Mouse (Mus musculus): ENCODE measurements around the gene Serpinf2. TPM values are rescaled to one million over a fixed set of nuclear protein-coding genes. Genes with fewer than 3 reads are reported as not detected.
"Not testable (repeated sequence)": the region's sequence is repeated elsewhere in the genome, so short reads cannot be mapped to it uniquely, and the experiment has no call there.

Serpinf2 gene
- polyA plus RNA-seq, 1 experiment from 2014 or later = 5.4 TPM

DNA sequence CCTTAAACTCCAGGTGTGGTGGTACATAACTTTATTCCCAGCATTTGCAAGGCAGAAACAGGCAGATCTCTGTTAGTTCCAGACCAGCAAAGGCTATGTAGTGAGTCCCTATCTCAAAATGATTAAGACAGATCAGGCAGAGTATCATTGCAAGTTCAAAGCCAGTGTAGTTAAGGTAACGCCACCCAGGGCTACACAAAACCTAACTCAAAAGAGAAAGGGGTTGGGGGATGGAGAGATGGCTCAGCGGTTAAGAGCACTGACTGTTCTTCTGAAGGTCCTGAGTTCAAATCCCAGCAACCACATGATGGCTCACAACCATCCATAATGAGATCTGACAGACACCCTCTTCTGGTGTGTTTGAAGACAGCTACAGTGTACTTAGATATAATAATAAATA, 16.6 kb upstream of the Serpinf2 start:
- H3K4me1 ChIP-seq (ENCODE audit: control insufficient read depth, insufficient read depth, low read length) = peaks cover 28% of the 10 kb centered on the region
- not testable (repeated sequence) for H3K4me2 ChIP-seq; H3K4me3 ChIP-seq (ENCODE audit: low read depth, low read length); H3K36me3 ChIP-seq (ENCODE audit: control insufficient read depth, insufficient read depth, low read length); H3K27ac ChIP-seq (ENCODE audit: low read depth, low read length); H3K9ac ChIP-seq (ENCODE audit: low read depth, low read length); H3K9me3 ChIP-seq (replicated peaks; ENCODE audit: control insufficient read depth, low read length); H3K27me3 ChIP-seq (ENCODE audit: control insufficient read depth, insufficient read depth, low read length); ATAC-seq (replicated peaks; ENCODE audit: insufficient number of reproducible peaks, low FRiP score, low TSS enrichment)
- 94% methylated on average over 2 of the region's 2 CpGs for WGBS (ENCODE audit: insufficient replicate concordance)

DNA sequence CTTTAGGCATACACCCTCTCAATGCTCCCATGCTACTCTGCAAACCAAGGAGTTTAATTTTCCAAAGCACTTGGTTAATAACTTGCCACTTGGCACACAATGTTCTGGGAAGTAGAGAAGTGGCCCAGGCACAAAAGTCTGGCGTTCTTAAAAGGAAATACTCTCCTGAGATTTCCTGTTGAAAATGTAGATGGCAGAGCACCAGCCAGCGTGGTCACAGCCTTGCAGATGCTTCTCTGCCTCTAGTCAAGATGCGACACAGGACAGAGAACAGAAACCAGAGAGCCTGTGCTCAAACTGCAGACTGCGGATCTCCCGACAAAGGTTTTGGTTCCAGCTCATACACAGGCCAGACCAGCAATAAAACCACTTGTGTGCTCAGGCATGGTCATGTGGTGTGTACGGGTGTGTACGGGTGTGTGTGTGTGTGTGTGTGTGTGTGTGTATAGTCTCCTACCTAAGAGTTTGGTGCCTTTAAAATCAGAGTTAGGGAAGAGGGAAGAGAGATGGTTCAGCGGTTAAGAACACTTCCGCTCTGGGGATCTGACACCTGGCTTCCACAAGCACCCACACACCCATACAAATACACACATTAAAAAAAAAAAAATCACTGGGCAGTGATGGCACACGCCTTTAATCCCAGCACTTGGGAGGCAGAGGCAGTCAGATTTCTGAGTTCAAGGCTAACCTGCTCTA, 15.8 kb upstream of the Serpinf2 start:
- H3K27ac ChIP-seq (ENCODE audit: low read depth, low read length) = peak overlapping the region; percentile 50; the same call in 1 of the 2 replicates
- H3K4me2 ChIP-seq = peak overlapping the region; percentile 100
- peak overlapping the region; percentile 78 for H3K9ac ChIP-seq (ENCODE audit: low read depth, low read length)
- peaks cover 32% of the 10 kb centered on the region for H3K4me1 ChIP-seq (ENCODE audit: control insufficient read depth, insufficient read depth, low read length)
- 72% methylated on average over 10 of the region's 10 CpGs for WGBS (ENCODE audit: insufficient replicate concordance)
- H3K27me3 ChIP-seq (ENCODE audit: control insufficient read depth, insufficient read depth, low read length) = no peaks in the 10 kb centered on the region
- no peak for ATAC-seq (replicated peaks; ENCODE audit: insufficient number of reproducible peaks, low FRiP score, low TSS enrichment)
- H3K4me3 ChIP-seq (ENCODE audit: low read depth, low read length) = peak overlapping the region; percentile 72
- H3K36me3 ChIP-seq (ENCODE audit: control insufficient read depth, insufficient read depth, low read length) = no peaks in the 10 kb centered on the region
- H3K9me3 ChIP-seq (replicated peaks; ENCODE audit: control insufficient read depth, low read length) = no peaks in the 10 kb centered on the region

DNA sequence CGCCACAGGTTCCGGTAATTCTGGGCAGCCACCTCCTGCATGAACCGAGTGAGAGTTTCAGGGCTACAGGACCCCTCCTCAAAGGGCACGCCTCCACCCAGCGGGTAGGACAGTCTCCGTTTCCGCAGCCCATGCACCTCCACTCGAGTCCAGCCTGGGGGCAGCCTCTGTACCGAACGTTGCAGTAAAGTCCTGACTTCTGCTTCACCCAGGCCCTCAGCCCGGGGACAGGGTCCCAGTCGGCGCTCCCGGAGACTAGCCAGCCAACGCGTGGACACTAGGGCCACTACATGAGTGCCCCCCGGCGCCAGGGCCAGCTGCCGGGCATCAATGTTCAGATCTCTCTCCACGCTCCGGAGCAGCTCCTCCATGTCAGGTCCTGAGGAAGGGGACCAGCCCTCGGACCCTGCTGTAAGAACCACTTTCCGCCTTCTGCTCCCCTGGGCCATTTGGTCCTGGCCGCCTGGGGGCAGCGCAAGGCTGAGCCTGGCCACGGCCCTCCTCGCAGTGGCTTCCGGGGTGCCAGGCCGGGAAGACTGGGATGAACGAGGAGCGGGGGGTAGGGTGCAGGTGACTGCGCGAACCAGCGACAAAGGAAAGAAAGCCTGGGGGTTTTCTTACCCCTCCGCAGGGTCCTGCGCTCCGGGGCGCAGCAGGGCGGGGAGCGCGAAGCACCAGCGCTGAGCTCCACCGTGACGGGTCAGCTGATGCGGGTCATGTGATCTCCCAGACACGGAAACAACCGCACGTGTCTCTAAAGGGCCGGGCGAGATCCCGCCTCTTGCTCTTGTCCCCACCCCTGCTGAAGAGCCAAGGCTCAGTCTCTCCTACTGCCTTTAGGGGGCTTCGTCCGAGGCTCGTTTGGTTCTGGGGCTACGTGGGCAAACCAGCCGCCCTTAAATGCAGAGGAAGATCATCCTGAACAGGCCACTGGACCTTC, 14.9 kb upstream of the Serpinf2 start, which contains the start of gene Wdr81:
TSS of gene Wdr81 (minus strand) at position 727 of the 940 bp plus-strand sequence.
- Histone ChIP-seq H3K36me3 (ENCODE audit: control insufficient read depth, insufficient read depth, low read length) (no peaks in the 10 kb centered on the region), H3K9me3 (replicated peaks; ENCODE audit: control insufficient read depth, low read length) (no peaks in the 10 kb centered on the region), H3K27ac (ENCODE audit: low read depth, low read length) (peak within 1 kb of the TSS; percentile 50; the same call in 1 of the 2 replicates), H3K4me1 (ENCODE audit: control insufficient read depth, insufficient read depth, low read length) (peaks cover 27% of the 10 kb centered on the region), H3K9ac (ENCODE audit: low read depth, low read length) (peak within 1 kb of the TSS; percentile 78), H3K4me3 (ENCODE audit: low read depth, low read length) (peak within 1 kb of the TSS; percentile 72), H3K27me3 (ENCODE audit: control insufficient read depth, insufficient read depth, low read length) (no peaks in the 10 kb centered on the region), H3K4me2 (peak within 1 kb of the TSS; percentile 100)
- ATAC-seq (replicated peaks; ENCODE audit: insufficient number of reproducible peaks, low FRiP score, low TSS enrichment) = peak; percentile 88
- WGBS (ENCODE audit: insufficient replicate concordance) = 1% methylated on average over 55 of the region's 56 CpGs

DNA sequence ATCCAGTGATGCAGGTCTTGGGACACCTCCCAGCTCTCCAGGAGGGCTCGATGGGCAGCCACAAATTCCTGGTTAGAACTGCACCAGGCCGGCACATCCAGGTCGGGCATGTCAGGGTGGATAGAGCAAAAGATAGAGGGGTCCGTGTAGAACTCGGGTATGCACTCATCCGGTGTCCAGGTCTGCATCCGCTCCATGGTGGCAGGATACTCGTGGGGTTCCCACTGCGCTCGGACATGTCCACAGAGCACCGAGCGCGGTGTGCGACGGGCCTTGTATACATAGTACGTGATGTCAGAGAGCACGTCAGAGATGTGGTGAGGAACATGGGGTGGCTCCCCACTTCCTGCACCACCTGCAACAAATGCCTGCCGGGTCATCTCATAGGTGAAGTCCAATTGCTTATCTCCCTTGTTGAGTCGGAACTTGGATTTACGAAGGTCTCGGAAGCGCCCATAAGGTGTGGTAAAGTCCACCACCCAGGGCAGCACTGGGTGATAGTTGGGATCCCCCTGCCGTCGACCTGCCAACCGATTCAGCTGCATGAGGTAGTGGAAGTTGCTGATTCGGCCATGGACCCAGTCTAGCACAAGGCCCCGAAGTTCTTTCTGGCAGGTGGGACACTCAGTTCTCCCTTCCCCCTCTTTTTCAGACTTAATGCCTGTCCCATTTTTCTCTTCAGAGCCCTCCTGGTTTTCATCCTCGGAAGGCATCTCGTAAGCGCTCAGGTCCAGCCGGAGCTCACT, 13.6 kb upstream of the Serpinf2 start:
- H3K4me3 ChIP-seq (ENCODE audit: low read depth, low read length) = no peak overlapping the region; the same call in 1 of the 2 replicates
- H3K9me3 ChIP-seq (replicated peaks; ENCODE audit: control insufficient read depth, low read length) = no peaks in the 10 kb centered on the region
- H3K4me1 ChIP-seq (ENCODE audit: control insufficient read depth, insufficient read depth, low read length) = peaks cover 25% of the 10 kb centered on the region
- 90% methylated on average over 31 of the region's 31 CpGs for WGBS (ENCODE audit: insufficient replicate concordance)
- H3K4me2 ChIP-seq = peak overlapping the region; percentile 100
- H3K27me3 ChIP-seq (ENCODE audit: control insufficient read depth, insufficient read depth, low read length) = no peaks in the 10 kb centered on the region
- no peak for ATAC-seq (replicated peaks; ENCODE audit: insufficient number of reproducible peaks, low FRiP score, low TSS enrichment)
- no peak overlapping the region for H3K9ac ChIP-seq (ENCODE audit: low read depth, low read length)
- H3K27ac ChIP-seq (ENCODE audit: low read depth, low read length) = no peak overlapping the region
- peaks cover 9% of the 10 kb centered on the region for H3K36me3 ChIP-seq (ENCODE audit: control insufficient read depth, insufficient read depth, low read length)

DNA sequence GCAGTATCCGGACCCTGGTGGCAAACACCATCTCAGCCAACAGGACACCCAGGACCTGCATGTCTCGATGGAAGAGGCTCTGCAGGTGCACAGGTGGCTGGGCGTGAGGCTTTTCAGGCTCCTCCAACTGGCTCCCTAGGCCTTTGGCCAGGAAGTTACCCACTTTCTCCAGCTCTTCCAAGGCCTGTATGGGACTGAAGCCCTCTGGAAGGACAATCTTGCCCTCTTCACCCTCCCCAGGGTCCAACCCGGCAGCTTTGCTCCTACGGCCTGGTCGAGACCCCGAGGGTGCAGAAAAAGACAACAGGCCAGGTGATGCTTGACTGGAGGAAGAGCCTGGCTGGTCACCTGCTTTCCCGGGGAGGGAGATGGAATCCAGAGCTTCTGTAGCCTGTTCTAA, 12.7 kb upstream of the Serpinf2 start:
- H3K9me3 ChIP-seq (replicated peaks; ENCODE audit: control insufficient read depth, low read length) = no peaks in the 10 kb centered on the region
- H3K4me1 ChIP-seq (ENCODE audit: control insufficient read depth, insufficient read depth, low read length) = peaks cover 25% of the 10 kb centered on the region
- H3K27me3 ChIP-seq (ENCODE audit: control insufficient read depth, insufficient read depth, low read length) = no peaks in the 10 kb centered on the region
- no peak overlapping the region for H3K9ac ChIP-seq (ENCODE audit: low read depth, low read length)
- H3K4me2 ChIP-seq = no peak overlapping the region
- H3K4me3 ChIP-seq (ENCODE audit: low read depth, low read length) = no peak overlapping the region
- ATAC-seq (replicated peaks; ENCODE audit: insufficient number of reproducible peaks, low FRiP score, low TSS enrichment) = no peak
- peaks cover 14% of the 10 kb centered on the region for H3K36me3 ChIP-seq (ENCODE audit: control insufficient read depth, insufficient read depth, low read length)
- H3K27ac ChIP-seq (ENCODE audit: low read depth, low read length) = no peak overlapping the region
- WGBS (ENCODE audit: insufficient replicate concordance) = 84% methylated on average over 8 of the region's 8 CpGs

DNA sequence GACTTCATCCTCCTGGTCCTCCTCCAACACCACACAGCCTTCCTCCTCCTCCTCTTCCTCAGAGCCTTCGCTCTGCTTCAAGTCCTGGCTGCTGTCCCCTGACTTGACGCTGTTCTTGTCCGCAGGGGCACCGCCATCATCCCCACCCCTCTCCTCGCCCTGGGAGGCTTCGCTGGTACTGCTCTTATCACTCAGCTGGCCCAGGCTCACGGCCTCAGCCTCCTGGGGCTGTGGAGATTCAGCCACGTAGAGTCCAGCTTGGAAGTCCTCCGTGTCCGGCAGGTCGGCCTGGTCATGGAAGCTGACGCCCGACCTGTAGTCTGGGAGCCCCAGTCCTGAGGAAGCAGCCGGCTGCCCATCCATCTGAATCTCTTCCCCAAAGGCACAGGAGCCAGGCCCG, 11.5 kb upstream of the Serpinf2 start:
- no peak for ATAC-seq (replicated peaks; ENCODE audit: insufficient number of reproducible peaks, low FRiP score, low TSS enrichment)
- Histone ChIP-seq H3K4me1 (ENCODE audit: control insufficient read depth, insufficient read depth, low read length) (peaks cover 25% of the 10 kb centered on the region), H3K9ac (ENCODE audit: low read depth, low read length) (peak overlapping the region; percentile 10; the same call in 1 of the 2 replicates), H3K27ac (ENCODE audit: low read depth, low read length) (0 out of 2 replicates have a peak overlapping the region, but pooled peaks have one; percentile 16), H3K4me2 (peak overlapping the region; percentile 14), H3K36me3 (ENCODE audit: control insufficient read depth, insufficient read depth, low read length) (peaks cover 14% of the 10 kb centered on the region), H3K27me3 (ENCODE audit: control insufficient read depth, insufficient read depth, low read length) (no peaks in the 10 kb centered on the region), H3K4me3 (ENCODE audit: low read depth, low read length) (peak overlapping the region; percentile 18; the same call in 1 of the 2 replicates), H3K9me3 (replicated peaks; ENCODE audit: control insufficient read depth, low read length) (no peaks in the 10 kb centered on the region)
- WGBS (ENCODE audit: insufficient replicate concordance) = 75% methylated on average over 15 of the region's 15 CpGs

DNA sequence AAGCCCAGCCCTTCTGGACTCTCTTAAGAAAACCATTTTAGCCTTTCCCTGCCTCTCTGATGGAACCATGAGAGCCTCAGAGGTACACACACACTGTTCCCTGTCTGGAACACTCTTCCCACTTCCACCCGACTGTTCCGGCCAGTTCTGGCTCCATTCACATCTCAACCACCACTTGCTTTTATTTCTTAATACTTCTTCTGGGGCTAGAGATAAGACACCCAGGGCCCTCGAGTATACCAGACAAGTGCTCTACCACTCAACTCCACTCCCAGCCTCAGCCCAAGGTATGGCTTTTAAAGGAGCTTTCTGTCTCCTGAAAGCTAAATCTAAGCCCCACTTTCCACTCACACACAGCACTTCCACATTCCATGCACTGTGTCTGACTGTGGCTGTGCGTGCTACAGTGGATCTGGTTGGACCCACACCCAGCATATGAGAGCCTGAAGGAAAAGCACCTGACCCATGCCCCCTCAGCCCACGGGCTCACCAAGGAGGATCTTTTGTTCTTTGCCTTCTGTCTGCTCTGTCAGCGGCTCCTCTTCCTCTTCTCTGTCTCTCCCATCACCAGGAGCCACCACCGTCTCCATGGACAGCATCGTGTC, 11.0 kb upstream of the Serpinf2 start:
- no peak for ATAC-seq (replicated peaks; ENCODE audit: insufficient number of reproducible peaks, low FRiP score, low TSS enrichment)
- peak overlapping the region; percentile 16; the same call in 1 of the 2 replicates for H3K27ac ChIP-seq (ENCODE audit: low read depth, low read length)
- H3K27me3 ChIP-seq (ENCODE audit: control insufficient read depth, insufficient read depth, low read length) = no peaks in the 10 kb centered on the region
- H3K9me3 ChIP-seq (replicated peaks; ENCODE audit: control insufficient read depth, low read length) = no peaks in the 10 kb centered on the region
- peaks cover 14% of the 10 kb centered on the region for H3K36me3 ChIP-seq (ENCODE audit: control insufficient read depth, insufficient read depth, low read length)
- H3K4me1 ChIP-seq (ENCODE audit: control insufficient read depth, insufficient read depth, low read length) = peaks cover 25% of the 10 kb centered on the region
- 73% methylated on average over 8 of the region's 8 CpGs for WGBS (ENCODE audit: insufficient replicate concordance)
- H3K4me2 ChIP-seq = peak overlapping the region; percentile 14
- peak overlapping the region; percentile 18; the same call in 1 of the 2 replicates for H3K4me3 ChIP-seq (ENCODE audit: low read depth, low read length)
- no peak overlapping the region; the same call in 1 of the 2 replicates for H3K9ac ChIP-seq (ENCODE audit: low read depth, low read length)
